Mouse (Mus musculus) lung, adult 2 months (tissue): ENCODE results near the gene Zfp583.

Source experiments
- CTCF ChIP-seq: fragments of 200-500 bp; IDR thresholded peaks from 2 replicates; pipeline ENCODE4 v1.5.1; 2011; ENCODE audit warnings: mild to moderate bottlenecking, low read length, control low read depth; ENCODE audit not compliant: insufficient read depth
- POLR2A ChIP-seq: fragments of 200-500 bp; IDR thresholded peaks from 2 replicates; pipeline ENCODE4 v1.6.1; 2011; ENCODE audit warnings: low read depth, mild to moderate bottlenecking, control low read depth, low read length, borderline replicate concordance; ENCODE audit errors: extremely low read depth

DNA sequence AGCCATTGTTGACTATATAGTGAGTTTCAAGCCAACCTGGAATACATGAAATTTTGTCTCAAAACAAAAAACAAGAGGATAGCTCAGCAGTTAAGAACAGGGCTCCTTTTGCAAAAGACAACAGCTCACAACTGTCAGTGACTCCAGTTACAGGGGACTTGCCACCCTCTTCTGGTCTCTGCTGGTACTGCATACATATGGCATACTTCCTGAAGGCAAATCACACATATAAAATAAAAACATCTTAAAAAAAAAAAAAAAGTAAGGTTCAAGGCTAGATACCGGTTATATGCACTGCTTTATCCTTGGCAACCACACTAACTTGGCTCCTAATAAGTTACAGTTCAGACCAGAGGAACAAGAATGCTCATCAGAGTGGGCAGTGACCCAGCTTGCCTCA is 48.3 kb downstream of the Zfp583 start:
- TF ChIP-seq CTCF: peak; percentile 44
- no peak for TF ChIP-seq POLR2A
